Mouse (Mus musculus) megakaryocyte-erythroid progenitor cell, adult 5-6 weeks (primary cell): ENCODE measurements around the gene Plekhg5. TPM values are rescaled to one million over a fixed set of nuclear protein-coding genes. Genes with fewer than 3 reads are reported as not detected.

ENCODE experiments used
- ATAC-seq: replicated peaks from 2 replicates; pipeline ENCODE4 v1.8.0; 2016; ENCODE audit warnings: mild to moderate bottlenecking, inconsistent platforms; ENCODE audit not compliant: severe bottlenecking, poor library complexity, low FRiP score, low TSS enrichment
- total RNA-seq, 2 experiments: library from RNA; stranded (forward) in 1 of 2; stranded (reverse) in 1 of 2; fragments of 200-1000, 215-1000 nt in 1 of 2; fragments of >200 nt in 1 of 2; fragmentation: Nextera tagmentation in 1 of 2; gene quantifications; 2 replicates each; pipeline ENCODE4 v1.2.3; 2014 to 2017

Gene Plekhg5
- total RNA-seq, 2 experiments from 2014 or later = 6.8 to 8.9 TPM

GRCm38 (mm10) chr4:152119396-152120292, 47.3 kb downstream of the Plekhg5 start:
- ATAC-seq = peak; percentile 35; the same call in 1 of the 2 replicates

- no peak for ATAC-seq
These were observed 48.2 kb downstream of the Plekhg5 start for GRCm38 (mm10) chr4:152120311-152121182.

- no peak for ATAC-seq
These were observed 48.8 kb downstream of the Plekhg5 start for GRCm38 (mm10) chr4:152121183-152121505.

GRCm38 (mm10) chr4:152124361-152124961, 52.2 kb downstream of the Plekhg5 start:
- ATAC-seq = no peak

GRCm38 (mm10) chr4:152125161-152126025, 53.1 kb downstream of the Plekhg5 start:
- ATAC-seq = no peak

GRCm38 (mm10) chr4:152126026-152126920, 54.0 kb downstream of the Plekhg5 start:
- ATAC-seq = no peak

- no peak for ATAC-seq
These were observed 55.6 kb downstream of the Plekhg5 start for GRCm38 (mm10) chr4:152127884-152128283.

GRCm38 (mm10) chr4:152128784-152129183, 56.5 kb downstream of the Plekhg5 start:
- ATAC-seq = no peak

- no peak for ATAC-seq
These were observed 57.2 kb downstream of the Plekhg5 start for GRCm38 (mm10) chr4:152129395-152129930.

- ATAC-seq = peak; percentile 60
These were observed 58.7 kb downstream of the Plekhg5 start for GRCm38 (mm10) chr4:152130771-152131653.

- ATAC-seq = no peak
These were observed 59.8 kb downstream of the Plekhg5 start for GRCm38 (mm10) chr4:152131809-152132771.

GRCm38 (mm10) chr4:152132772-152133169, 60.5 kb downstream of the Plekhg5 start:
- no peak for ATAC-seq

GRCm38 (mm10) chr4:152133213-152133612, 60.9 kb downstream of the Plekhg5 start:
- ATAC-seq = no peak

GRCm38 (mm10) chr4:152134507-152134906, 62.2 kb downstream of the Plekhg5 start:
- ATAC-seq = peak; percentile 51

GRCm38 (mm10) chr4:152135363-152135762, 63.1 kb downstream of the Plekhg5 start:
- no peak for ATAC-seq
